Mouse (Mus musculus) embryo, embryonic 9.5 days (tissue): ENCODE results near the gene Neurl1b.
A peak's percentile ranks its signal among the peaks of the same experiment; 100 is the strongest.

Source experiments
- DNase-seq: peaks from one replicate; pipeline ENCODE4 v3.0.0-alpha.2; 2017; ENCODE audit errors: extremely low spot score

Neurl1b gene

GRCm38 (mm10) chr17:26397339-26397738, 17.3 kb upstream of the Neurl1b start:
- no peak for DNase-seq

DNA sequence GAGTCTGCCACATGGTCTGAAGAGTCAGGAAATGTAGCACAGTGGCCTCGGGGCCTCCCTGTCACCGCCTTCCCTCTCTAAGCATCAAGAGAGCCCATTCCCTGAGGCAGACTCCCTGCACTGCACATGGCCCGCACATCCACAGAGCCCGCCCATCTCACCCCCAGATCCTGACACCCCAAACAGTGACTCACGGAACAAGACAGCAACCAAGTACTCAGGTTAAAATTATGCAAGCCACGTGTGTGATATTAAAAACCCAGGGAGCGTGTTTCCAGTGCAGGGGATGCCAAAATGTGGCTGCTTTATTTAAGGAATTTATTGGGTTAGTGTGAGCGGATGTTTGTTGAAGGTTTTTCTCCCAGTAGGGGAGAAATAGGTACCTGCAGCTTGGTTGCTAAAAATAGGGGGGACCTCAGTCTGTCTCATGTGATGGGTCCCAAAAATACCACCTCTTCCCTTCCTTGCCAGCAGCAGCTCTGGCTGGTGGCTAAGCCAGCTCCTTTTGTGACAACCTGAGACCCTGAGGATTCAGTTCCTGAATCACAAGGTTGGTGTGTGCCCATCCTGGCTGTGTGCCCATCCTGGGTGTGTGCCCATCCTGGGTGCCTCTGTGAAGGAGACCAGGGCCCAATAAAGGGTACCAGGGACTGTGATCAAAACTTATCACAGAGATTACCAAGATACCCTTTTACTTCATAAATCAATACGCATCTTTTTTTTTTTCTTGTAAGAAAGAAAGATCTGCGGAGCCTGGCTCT, 9.1 kb upstream of the Neurl1b start:
- no peak for DNase-seq

DNA sequence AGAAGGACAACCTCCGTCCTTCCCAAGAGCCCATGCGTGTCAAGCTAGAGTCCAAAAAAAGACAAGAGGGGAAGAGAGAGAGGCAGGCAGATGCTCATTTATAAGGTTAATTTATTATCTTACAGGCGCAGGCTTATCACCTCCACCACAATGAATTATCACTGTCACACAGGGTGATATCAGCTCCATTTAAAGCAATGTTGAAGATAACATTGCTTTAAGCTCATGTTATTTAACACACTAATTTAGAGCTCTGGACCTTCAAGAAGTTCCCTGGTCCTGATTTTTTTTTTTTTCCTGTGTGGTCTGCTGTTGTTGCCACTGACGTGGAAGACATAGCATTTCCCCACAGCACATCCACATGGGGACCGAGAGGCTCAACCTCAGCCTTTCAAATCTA, 1.7 kb upstream of the Neurl1b start:
- no peak for DNase-seq

DNA sequence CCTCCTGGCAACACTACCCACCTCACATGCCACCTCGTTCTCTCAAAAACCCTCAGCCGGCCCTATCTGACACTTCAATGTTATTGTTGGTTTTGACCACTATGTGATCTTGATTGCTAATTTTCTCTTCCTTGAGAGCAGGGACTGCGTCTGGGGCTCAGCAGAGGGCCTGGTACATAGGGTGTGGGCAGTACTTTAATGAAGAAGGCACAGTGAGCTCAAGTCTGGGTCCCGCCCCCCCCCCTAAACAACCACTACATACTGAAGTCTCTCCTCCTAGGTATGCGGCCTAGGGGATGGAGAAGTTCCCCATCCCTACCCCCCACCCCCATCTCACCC, 476 bp upstream of the Neurl1b start:
- DNase-seq = no peak

- peak; percentile 14 for DNase-seq
Observed at GRCm38 (mm10) chr17:26415355-26415865, 781 bp downstream of the Neurl1b start.

DNA sequence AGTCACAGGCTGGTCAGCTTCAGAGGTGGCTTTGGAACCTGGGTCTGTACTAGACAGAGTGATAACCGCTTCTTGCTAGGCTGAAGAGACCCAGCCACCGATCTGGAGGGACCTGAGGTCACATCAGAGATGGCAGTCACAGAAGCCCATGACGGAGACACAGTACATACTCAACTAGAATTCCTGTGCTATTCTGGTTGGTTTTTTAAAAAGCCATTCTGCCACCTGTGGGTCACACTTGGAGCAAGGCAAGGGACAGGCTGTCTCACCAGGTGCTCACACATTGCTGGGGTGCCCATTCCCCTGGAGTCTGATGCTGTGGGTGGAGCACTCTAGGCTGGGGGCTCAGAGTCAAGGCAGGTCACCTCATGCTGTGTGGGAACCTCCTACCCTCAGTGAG, 1.5 kb downstream of the Neurl1b start:
- no peak for DNase-seq

GRCm38 (mm10) chr17:26417770-26418421, 3.3 kb downstream of the Neurl1b start:
- DNase-seq = no peak

DNA sequence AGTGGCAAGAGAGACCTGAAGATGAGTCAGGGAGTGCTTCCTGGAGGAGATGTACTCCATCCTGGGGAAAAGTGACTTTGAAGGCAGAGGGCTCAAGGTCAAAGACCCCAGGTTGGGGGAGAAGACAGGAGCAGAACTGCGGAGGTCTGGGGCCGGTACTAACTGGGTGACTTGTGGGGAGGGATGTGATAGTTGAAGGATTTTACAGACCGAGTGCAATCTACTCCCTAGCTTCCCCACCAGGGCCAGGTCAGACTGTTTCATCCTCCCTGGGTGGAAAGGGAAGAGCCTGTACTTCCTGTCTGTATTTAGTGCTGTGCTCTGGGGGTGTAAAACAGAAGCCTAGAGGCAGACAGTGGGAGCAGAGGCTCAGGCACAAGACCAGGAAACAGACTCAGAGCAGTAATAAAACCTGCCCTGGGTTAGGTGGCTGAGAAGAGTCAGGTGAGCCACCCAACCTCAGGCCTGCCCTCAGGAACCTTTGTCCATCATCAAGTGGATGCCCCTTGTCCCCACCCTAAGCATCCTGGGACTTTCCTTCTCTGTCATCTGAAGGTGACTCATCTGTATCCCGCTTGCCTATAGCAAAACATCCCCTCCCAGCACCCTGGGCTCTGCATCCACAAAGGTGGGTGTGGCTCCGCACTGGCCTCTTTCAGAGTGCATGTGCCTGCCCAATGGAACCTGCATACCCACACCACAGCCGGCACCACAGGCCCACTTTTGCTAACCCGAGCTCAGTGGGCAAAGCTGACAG, 6.0 kb downstream of the Neurl1b start:
- DNase-seq = no peak

DNA sequence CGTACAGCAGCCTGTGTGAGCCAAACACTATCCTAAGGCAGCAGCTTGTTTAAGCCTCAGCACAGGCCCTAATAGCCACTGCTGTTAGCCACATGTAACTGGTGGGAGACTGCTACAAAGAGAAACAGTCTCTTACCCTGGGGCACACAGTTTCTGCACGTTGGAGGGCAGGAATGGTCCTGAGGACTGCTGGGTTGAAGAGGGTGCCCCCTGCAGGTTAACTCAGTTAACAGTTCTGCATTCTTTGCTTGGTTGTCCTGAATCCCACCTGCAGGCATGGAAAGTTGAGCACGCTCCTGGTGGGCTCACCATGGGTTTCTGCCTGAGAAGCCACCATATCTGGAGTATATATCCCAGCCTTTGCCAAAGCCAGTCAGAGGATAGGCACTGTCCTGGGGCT, 6.9 kb downstream of the Neurl1b start:
- DNase-seq = no peak

DNA sequence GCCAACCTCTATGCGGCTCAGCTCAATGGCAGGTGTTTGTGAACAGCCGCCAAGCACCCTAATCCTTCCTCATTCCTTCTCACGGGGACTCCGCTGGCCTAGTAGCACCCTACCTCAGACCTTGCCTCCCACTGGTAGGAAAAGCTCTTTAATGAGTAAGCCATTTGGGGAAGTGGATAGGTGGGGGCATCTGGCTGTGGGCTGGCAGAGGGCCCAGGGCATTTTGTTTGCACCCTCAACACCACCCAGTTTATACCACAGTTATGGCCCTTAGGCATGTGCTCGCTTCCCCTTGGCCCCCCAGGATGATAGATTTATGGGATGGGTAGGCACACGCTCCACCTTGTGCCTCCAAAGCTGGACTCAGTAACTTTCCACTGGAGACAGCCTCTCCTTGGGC, 7.8 kb downstream of the Neurl1b start:
- no peak for DNase-seq

DNA sequence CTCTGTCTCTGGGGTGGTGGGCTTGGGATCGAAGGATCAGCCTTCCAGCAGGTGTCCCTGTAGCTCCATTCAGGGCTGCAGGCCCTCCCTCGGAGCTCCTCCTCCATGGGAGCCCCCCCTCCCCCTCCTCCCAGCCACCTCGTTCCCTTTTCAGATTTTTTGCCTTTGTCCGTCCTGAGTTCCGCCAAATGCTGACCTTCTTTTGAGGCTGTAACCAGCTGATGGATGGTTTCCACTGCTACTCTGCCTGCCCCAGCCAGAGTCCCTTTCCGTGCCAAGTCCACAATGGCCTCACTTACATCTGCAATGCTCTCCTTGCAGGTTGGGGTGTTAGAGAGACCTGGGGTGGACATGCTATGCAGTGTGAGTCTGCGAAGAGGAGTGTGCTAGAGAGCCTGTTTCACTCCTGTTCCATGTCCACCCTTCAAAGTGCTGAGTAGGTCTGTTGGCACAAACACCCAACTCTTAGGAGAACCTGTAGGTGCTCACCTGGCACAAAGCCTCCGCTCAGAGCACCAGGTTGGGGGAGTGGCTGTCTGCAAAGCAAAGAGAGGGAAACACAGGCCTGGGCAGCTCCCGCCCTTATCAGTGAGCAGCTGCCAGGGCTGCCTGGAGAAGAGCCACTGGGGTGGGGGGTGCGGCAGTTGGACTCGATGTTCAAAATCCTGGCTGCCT, 9.5 kb downstream of the Neurl1b start:
- no peak for DNase-seq

- no peak for DNase-seq
Observed at GRCm38 (mm10) chr17:26424973-26425735, 10.5 kb downstream of the Neurl1b start.

- no peak for DNase-seq
Observed at GRCm38 (mm10) chr17:26433295-26433694, 18.7 kb downstream of the Neurl1b start.

GRCm38 (mm10) chr17:26437089-26437815, 22.6 kb downstream of the Neurl1b start:
- DNase-seq = no peak

GRCm38 (mm10) chr17:26439001-26439400, 24.4 kb downstream of the Neurl1b start:
- DNase-seq = no peak

- no peak for DNase-seq
Observed at GRCm38 (mm10) chr17:26441024-26441423, 26.4 kb downstream of the Neurl1b start.

DNA sequence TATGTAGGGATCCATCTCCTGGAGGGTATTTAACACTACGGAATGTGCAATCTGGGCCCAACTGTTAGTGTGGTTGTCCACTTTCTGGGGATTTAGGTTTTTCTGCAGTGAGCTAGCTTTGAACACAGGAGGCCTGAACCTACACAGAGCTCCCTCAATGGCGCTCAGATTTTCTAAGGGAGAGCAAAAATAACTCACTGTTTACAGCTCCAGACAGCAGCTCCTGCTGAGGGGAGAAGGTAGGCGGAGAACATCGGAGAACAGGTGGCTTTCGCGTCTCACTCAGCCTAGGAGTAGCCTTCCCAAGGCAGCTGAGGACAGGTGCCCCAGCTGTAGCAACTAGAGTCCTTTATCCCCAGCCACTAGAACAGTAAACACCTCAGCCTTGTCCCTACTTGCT, 27.6 kb downstream of the Neurl1b start:
- DNase-seq = no peak

GRCm38 (mm10) chr17:26443865-26444264, 29.2 kb downstream of the Neurl1b start:
- DNase-seq = no peak

DNA sequence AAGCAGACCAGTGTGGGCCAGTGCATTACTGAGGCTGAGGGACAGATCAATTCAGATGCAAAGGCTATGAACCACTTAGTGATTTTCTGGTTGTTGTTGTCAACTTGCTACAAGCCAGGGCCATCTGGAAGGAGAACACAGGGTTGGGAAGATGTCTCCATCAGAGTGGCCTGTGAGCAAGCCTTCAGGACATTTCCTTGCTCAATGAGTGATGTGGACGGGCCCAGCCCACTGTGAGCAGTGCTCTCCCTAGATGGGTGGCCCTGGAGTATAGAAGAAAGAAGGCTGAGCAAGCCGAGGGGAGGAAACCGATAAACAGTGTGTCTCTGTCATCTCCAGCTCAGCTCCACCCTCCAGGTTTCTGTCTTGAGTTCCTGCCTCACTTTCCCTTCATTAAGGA, 34.8 kb downstream of the Neurl1b start:
- DNase-seq = no peak

- DNase-seq = peak; percentile 52
Observed at GRCm38 (mm10) chr17:26451651-26452295, 37.1 kb downstream of the Neurl1b start.
